Mouse (Mus musculus): ENCODE measurements around the gene Hist1h4k. TPM values are rescaled to one million over a fixed set of nuclear protein-coding genes. Genes with fewer than 3 reads are reported as not detected.
"Not testable (repeated sequence)": the region's sequence is repeated elsewhere in the genome, so short reads cannot be mapped to it uniquely, and the experiment has no call there.

Hist1h4k gene
- 468 and 533 TPM in 2 replicates for total RNA-seq (2021)
- long read RNA-seq, experiment 1, result 0 reads
- long read RNA-seq, experiment 2, partial matches to known transcripts, result 0 of 1 reads
- long read RNA-seq, experiment 2, other reads (novel, unspliced or antisense), result 0 of 1 reads

- peak; percentile 94 for DNase-seq
Observed at GRCm38 (mm10) chr13:21750159-21751017, at the start of gene Hist1h4k. TSS of gene Hist1h4k (minus strand) at chr13:21750505.

GRCm38 (mm10) chr13:21797163-21797562, 46.9 kb upstream of the Hist1h4k start:
- not testable (repeated sequence) for DNase-seq

GRCm38 (mm10) chr13:21795584-21795983, 45.3 kb upstream of the Hist1h4k start:
- DNase-seq, result no peak

GRCm38 (mm10) chr13:21790601-21791283, 40.4 kb upstream of the Hist1h4k start:
- DNase-seq, result peak; percentile 12

- no peak for DNase-seq
Observed at GRCm38 (mm10) chr13:21789925-21790324, 39.6 kb upstream of the Hist1h4k start.

GRCm38 (mm10) chr13:21787760-21788593, 37.7 kb upstream of the Hist1h4k start:
- no peak for DNase-seq

GRCm38 (mm10) chr13:21786899-21787629, 36.8 kb upstream of the Hist1h4k start, which contains the start of the genes Hist1h2an and Hist1h2bp:
TSS of gene Hist1h2an (minus strand) at chr13:21787218.
TSS of gene Hist1h2bp (plus strand) at chr13:21787461.
- peak; percentile 90 for DNase-seq

- DNase-seq, result no peak
Observed at GRCm38 (mm10) chr13:21786189-21786898, 36.0 kb upstream of the Hist1h4k start.

- DNase-seq, result no peak
Observed at GRCm38 (mm10) chr13:21784311-21784710, 34.0 kb upstream of the Hist1h4k start.

- peak; percentile 48 for DNase-seq
Observed at GRCm38 (mm10) chr13:21783734-21784161, 33.4 kb upstream of the Hist1h4k start.

- peak; percentile 66 for DNase-seq
Observed at GRCm38 (mm10) chr13:21783255-21783617, 32.9 kb upstream of the Hist1h4k start, which contains the start of gene Hist1h3i. TSS of gene Hist1h3i (minus strand) at chr13:21783370.

GRCm38 (mm10) chr13:21782361-21783254, 32.3 kb upstream of the Hist1h4k start:
- DNase-seq, result not testable (repeated sequence)

GRCm38 (mm10) chr13:21781639-21782038, 31.3 kb upstream of the Hist1h4k start:
- no peak for DNase-seq

- DNase-seq, result no peak
Observed at GRCm38 (mm10) chr13:21781021-21781555, 30.8 kb upstream of the Hist1h4k start.

- DNase-seq, result peak; percentile 84
Observed at GRCm38 (mm10) chr13:21779767-21780731, 29.7 kb upstream of the Hist1h4k start, which contains the start of gene Hist1h1b. TSS of gene Hist1h1b (minus strand) at chr13:21780625.

- DNase-seq, result peak; percentile 80
Observed at GRCm38 (mm10) chr13:21778814-21779766, 28.8 kb upstream of the Hist1h4k start.

- no peak for DNase-seq
Observed at GRCm38 (mm10) chr13:21755707-21756106, 5.4 kb upstream of the Hist1h4k start.
